Mouse (Mus musculus) hindbrain, embryonic 11.5 days (tissue): ENCODE results near the gene Tom1l2. TPM values are rescaled to one million over a fixed set of nuclear protein-coding genes. Genes with fewer than 3 reads are reported as not detected.

Source experiments
- ATAC-seq: fragments of 200-750 bp; cut with Nextera tagmentation; 2 replicates; pipeline ENCODE4 v1.8.0; 2017; ENCODE audit warnings: mild to moderate bottlenecking, moderate TSS enrichment, moderate library complexity; ENCODE audit not compliant: low FRiP score
- DNase-seq: peaks from one replicate; pipeline ENCODE4 v3.0.0-alpha.2; 2015; ENCODE audit warnings: low spot score
- H3K27ac ChIP-seq: fragments of 300-500 bp; sonication (generic); 2 replicates; pipeline ENCODE4 v1.5.1; 2014; ENCODE audit warnings: mild to moderate bottlenecking, low read depth, low read length
- H3K27me3 ChIP-seq: fragments of 300-500 bp; sonication (generic); 2 replicates; pipeline ENCODE4 v1.6.1; 2014; ENCODE audit warnings: mild to moderate bottlenecking, low read length, moderate library complexity, mixed read lengths; ENCODE audit not compliant: control insufficient read depth, insufficient read depth
- H3K36me3 ChIP-seq: fragments of 300-500 bp; sonication (generic); 2 replicates; pipeline ENCODE4 v1.6.1; 2014; ENCODE audit warnings: mild to moderate bottlenecking, low read length, moderate library complexity, mixed read lengths; ENCODE audit not compliant: control insufficient read depth, insufficient read depth
- H3K4me1 ChIP-seq: fragments of 300-500 bp; sonication (generic); replicated peaks from 2 replicates; pipeline ENCODE4 v1.6.1; 2014; ENCODE audit warnings: low read length, mixed read lengths; ENCODE audit not compliant: control insufficient read depth, insufficient read depth
- H3K4me2 ChIP-seq: fragments of 300-500 bp; sonication (generic); replicated peaks from 2 replicates; pipeline ENCODE4 v1.6.1; 2014; ENCODE audit warnings: mild to moderate bottlenecking, low read depth, low read length
- H3K4me3 ChIP-seq: fragments of 300-500 bp; sonication (generic); 2 replicates; pipeline ENCODE4 v1.5.1; 2014; ENCODE audit warnings: low read depth, low read length
- H3K9ac ChIP-seq: fragments of 300-500 bp; sonication (generic); 2 replicates; pipeline ENCODE4 v1.6.1; 2014; ENCODE audit warnings: low read depth, low read length
- H3K9me3 ChIP-seq: fragments of 300-500 bp; sonication (generic); 2 replicates; pipeline ENCODE4 v1.6.1; 2016; ENCODE audit warnings: low read length; ENCODE audit not compliant: control insufficient read depth
- WGBS: fragments of 180-500 bp; shearing (Covaris S2); extraction: QIAGEN DNeasy Blood & Tissue Kit; methylation state at CpG from one replicate; pipeline ENCODE4 v1.1.7; 2014; 5-methylcytosine and 5-hydroxymethylcytosine counted together
- polyA plus RNA-seq: library from polyadenylated mRNA; unstranded; fragments of >200 nt; fragmentation: Nextera tagmentation; extraction: Ambion mirVana; gene quantifications from 2 replicates; pipeline ENCODE4 v1.2.1, GENCODE M21; 2014

Gene Tom1l2
- polyA plus RNA-seq, 1 experiment from 2014 or later: 13.9 TPM

DNA sequence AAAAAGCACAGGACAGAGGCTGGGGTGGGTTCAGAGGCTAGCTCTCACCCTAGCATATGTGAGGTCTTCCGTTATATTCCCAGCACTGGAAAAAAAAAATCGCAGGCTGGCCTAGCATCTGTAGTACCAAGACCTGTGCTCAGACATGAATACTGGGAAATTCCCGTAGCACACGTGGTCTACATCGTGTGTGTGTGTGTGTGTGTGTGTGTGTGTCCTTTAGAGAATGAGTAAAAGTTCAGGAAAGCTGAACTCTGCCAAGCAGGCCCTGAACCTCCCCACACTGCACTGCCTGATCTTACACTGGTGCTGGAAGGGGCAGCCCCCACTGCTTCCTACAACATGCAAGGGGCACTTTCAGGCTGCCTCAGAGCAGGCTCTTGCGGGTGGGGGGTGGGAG lies 21.8 kb upstream of the Tom1l2 start:
- H3K27ac ChIP-seq: no peak overlapping the region
- no peaks in the 10 kb centered on the region for H3K27me3 ChIP-seq
- H3K9me3 ChIP-seq: no peaks in the 10 kb centered on the region
- WGBS: 88% methylated on average over 6 of the region's 6 CpGs
- no peak overlapping the region for H3K9ac ChIP-seq
- H3K4me1 ChIP-seq: no peaks in the 10 kb centered on the region
- no peaks in the 10 kb centered on the region for H3K36me3 ChIP-seq
- no peak overlapping the region for H3K4me3 ChIP-seq
- DNase-seq (no peak), ATAC-seq (no peak)
- H3K4me2 ChIP-seq: no peak overlapping the region

GRCm38 (mm10) chr11:60370431-60370830 lies 17.7 kb upstream of the Tom1l2 start:
- WGBS: 91% methylated on average over 13 of the region's 13 CpGs
- DNase-seq: no peak
- no peak overlapping the region for H3K9ac ChIP-seq
- H3K9me3 ChIP-seq: no peaks in the 10 kb centered on the region
- no peaks in the 10 kb centered on the region for H3K27me3 ChIP-seq
- no peak for ATAC-seq
- peaks cover 3% of the 10 kb centered on the region; the same call in 1 of the 2 replicates for H3K4me1 ChIP-seq
- no peak overlapping the region for H3K4me3 ChIP-seq
- no peaks in the 10 kb centered on the region for H3K36me3 ChIP-seq
- H3K4me2 ChIP-seq: no peak overlapping the region
- no peak overlapping the region for H3K27ac ChIP-seq

GRCm38 (mm10) chr11:60369448-60369847 lies 16.7 kb upstream of the Tom1l2 start:
- no peak for ATAC-seq
- Histone ChIP-seq H3K9me3 (no peaks in the 10 kb centered on the region), H3K27me3 (no peaks in the 10 kb centered on the region), H3K4me1 (peaks cover 3% of the 10 kb centered on the region; the same call in 1 of the 2 replicates), H3K36me3 (no peaks in the 10 kb centered on the region), H3K27ac (no peak overlapping the region), H3K4me2 (no peak overlapping the region), H3K9ac (no peak overlapping the region), H3K4me3 (no peak overlapping the region)
- no peak for DNase-seq
- 70% methylated on average over 4 of the region's 4 CpGs for WGBS

DNA sequence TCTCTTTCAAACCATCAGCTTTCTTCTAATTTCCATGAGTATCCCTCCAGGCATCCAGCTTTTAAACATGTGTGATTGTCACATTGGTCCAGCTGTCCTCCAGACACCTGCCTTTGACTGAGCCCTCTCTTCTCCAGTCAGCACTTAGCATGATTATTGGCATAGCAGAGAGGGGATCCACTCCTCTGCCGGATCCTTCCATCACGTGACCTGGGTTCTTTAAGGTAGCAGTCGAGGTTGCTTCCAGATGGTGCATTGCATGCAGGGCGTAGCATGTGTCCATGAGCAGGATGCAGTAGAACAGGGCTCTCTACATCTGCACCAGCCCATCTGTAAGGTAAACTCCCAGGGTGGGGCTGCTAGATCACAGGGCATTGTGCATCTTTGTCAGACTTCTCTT lies 16.2 kb upstream of the Tom1l2 start:
- Histone ChIP-seq H3K27ac (no peak overlapping the region), H3K4me2 (no peak overlapping the region), H3K4me1 (peaks cover 3% of the 10 kb centered on the region; the same call in 1 of the 2 replicates), H3K4me3 (no peak overlapping the region), H3K36me3 (no peaks in the 10 kb centered on the region), H3K9ac (no peak overlapping the region), H3K9me3 (no peaks in the 10 kb centered on the region), H3K27me3 (no peaks in the 10 kb centered on the region)
- ATAC-seq (no peak), DNase-seq (no peak)
- 78% methylated on average over 4 of the region's 4 CpGs for WGBS

- Histone ChIP-seq H3K4me3 (no peak overlapping the region), H3K9ac (no peak overlapping the region), H3K36me3 (no peaks in the 10 kb centered on the region)
Observed at GRCm38 (mm10) chr11:60367256-60367655, 14.6 kb upstream of the Tom1l2 start.

DNA sequence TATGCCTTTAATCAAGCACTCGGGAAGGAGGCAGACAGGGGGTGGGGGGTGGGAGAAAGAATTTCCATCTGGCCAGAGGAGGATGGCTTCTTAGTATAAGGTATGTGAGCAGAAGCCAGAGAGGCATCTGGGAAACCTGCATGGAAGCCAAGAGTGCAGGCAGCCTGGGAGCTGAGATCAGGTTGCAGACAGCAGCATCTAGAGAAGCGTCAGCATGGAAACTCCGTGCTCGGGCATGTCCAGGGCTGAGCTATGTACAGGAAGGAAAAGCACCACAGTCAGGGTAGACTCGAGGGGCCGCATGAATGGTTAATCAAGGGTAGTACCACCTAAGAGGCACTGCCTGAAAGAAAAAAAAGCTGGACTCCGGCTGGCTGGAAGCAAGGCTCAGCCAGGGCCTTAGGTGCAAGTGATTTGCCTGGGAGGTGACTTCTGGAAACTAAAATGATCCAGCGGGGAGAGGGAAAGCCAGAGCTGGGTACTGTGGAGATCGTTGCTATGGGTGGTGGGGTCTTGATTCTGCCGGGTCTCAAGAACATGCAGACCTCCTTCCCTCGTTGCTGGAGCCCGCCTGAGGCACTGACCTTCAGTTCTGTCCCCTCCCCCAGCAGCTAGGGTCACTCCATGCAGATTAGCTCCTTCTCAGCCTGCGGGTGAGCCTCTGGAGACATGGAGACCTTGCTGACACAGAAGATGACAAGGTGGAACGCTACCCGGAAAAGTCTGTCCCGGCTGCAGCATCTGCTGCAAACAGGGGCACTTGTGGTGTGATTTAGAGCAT lies 13.7 kb upstream of the Tom1l2 start:
- Histone ChIP-seq H3K9ac (no peak overlapping the region), H3K4me2 (no peak overlapping the region)

More at GRCm38 (mm10) chr11:60367256-60367655, 14.6 kb upstream of the Tom1l2 start:
- no peak for ATAC-seq
- DNase-seq: no peak
- H3K4me2 ChIP-seq: no peak overlapping the region
- no peaks in the 10 kb centered on the region for H3K27me3 ChIP-seq
- H3K9me3 ChIP-seq: no peaks in the 10 kb centered on the region
- 88% methylated on average over 3 of the region's 3 CpGs for WGBS
- H3K4me1 ChIP-seq: peaks cover 3% of the 10 kb centered on the region; the same call in 1 of the 2 replicates
- no peak overlapping the region for H3K27ac ChIP-seq

DNA sequence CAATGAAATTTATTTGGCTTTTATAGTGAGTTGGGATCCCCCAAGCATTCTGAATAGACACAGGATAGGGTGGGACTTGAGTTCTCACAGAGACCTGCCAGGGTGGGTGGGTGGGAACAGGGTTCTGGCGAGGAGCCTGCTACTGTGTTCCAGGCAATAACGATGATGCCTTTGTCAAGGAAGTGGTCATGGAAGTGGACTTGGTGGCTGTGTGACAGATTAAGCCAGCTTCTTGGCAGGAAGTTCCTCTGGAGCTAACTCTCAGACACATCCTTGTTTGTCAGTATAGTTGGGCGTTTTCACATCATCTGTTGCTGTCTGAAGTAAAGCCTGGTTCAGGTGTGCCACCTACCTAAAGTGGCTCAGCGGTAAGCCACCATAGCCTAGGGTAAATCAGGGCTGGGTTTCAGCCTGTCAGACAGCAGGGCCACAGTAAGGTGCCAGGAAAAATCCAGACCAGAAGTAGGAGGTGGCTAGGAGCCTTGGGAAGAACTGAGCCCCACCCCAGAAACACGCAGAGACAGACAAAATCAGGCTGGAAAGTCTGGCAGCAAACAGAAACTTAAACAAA lies 8.0 kb upstream of the Tom1l2 start:
- no peak overlapping the region for H3K9ac ChIP-seq
- H3K4me3 ChIP-seq: no peak overlapping the region
- no peaks in the 10 kb centered on the region for H3K4me1 ChIP-seq
- no peaks in the 10 kb centered on the region for H3K9me3 ChIP-seq
- ATAC-seq (no peak), DNase-seq (no peak)
- H3K27me3 ChIP-seq: no peaks in the 10 kb centered on the region
- no peak overlapping the region for H3K4me2 ChIP-seq
- 79% methylated on average over 5 of the region's 5 CpGs for WGBS
- H3K36me3 ChIP-seq: no peaks in the 10 kb centered on the region
- no peak overlapping the region for H3K27ac ChIP-seq

More for the DNA sequence above, 13.7 kb upstream of the Tom1l2 start:
- no peaks in the 10 kb centered on the region for H3K9me3 ChIP-seq
- ATAC-seq (no peak), DNase-seq (peak; percentile 18)
- no peak overlapping the region for H3K4me3 ChIP-seq
- H3K27ac ChIP-seq: 0 out of 2 replicates have a peak overlapping the region, but pooled peaks have one; percentile 49
- H3K4me1 ChIP-seq: peaks cover 3% of the 10 kb centered on the region; the same call in 1 of the 2 replicates
- H3K36me3 ChIP-seq: no peaks in the 10 kb centered on the region
- whole genome bisulfite sequencing: 42% methylated on average over 16 of the region's 16 CpGs
- no peaks in the 10 kb centered on the region for H3K27me3 ChIP-seq

GRCm38 (mm10) chr11:60359936-60360335 lies 7.2 kb upstream of the Tom1l2 start:
- no peak overlapping the region for H3K9ac ChIP-seq
- 73% methylated on average over 1 of the region's 1 CpGs for WGBS

GRCm38 (mm10) chr11:60359138-60359537 lies 6.4 kb upstream of the Tom1l2 start:
- WGBS: 78% methylated on average over 5 of the region's 5 CpGs
- DNase-seq: no peak
- H3K27me3 ChIP-seq: no peaks in the 10 kb centered on the region
- no peaks in the 10 kb centered on the region for H3K36me3 ChIP-seq
- H3K4me2 ChIP-seq: no peak overlapping the region
- H3K9ac ChIP-seq: no peak overlapping the region
- no peaks in the 10 kb centered on the region for H3K4me1 ChIP-seq
- H3K27ac ChIP-seq: no peak overlapping the region
- H3K4me3 ChIP-seq: no peak overlapping the region
- no peaks in the 10 kb centered on the region for H3K9me3 ChIP-seq
- ATAC-seq: no peak

More at GRCm38 (mm10) chr11:60359936-60360335, 7.2 kb upstream of the Tom1l2 start:
- Histone ChIP-seq H3K9me3 (no peaks in the 10 kb centered on the region), H3K27ac (no peak overlapping the region), H3K4me1 (no peaks in the 10 kb centered on the region), H3K4me2 (no peak overlapping the region), H3K4me3 (no peak overlapping the region), H3K27me3 (no peaks in the 10 kb centered on the region), H3K36me3 (no peaks in the 10 kb centered on the region)
- ATAC-seq: no peak
- no peak for DNase-seq
